Mouse (Mus musculus) MEL (cell line): ENCODE measurements at regions not wholly inside any gene's neighbourhood (a gene's known extent, or its start where the extent isn't known, plus 50 kb on each side); places are given as distances from the start of the nearest gene placed in this dataset.

Source experiments
- DNase-seq: peaks from one replicate; pipeline ENCODE4 v3.0.0; 2011; ENCODE audit warnings: low read depth, low spot score
- H3K27ac ChIP-seq: 2 replicates; pipeline ENCODE4 v1.5.1; 2012; ENCODE audit warnings: low read depth, mild to moderate bottlenecking, control low read depth, low read length, moderate library complexity; ENCODE audit not compliant: control insufficient read depth
- H3K27me3 ChIP-seq, 2 experiments: fragments of 150-350 bp in 1 of 2; sonication (generic) in 1 of 2; 2 replicates each; pipeline ENCODE4 v1.6.1; 2012; ENCODE audit warnings: low read length in 2 of 2, mild to moderate bottlenecking in 2 of 2, improper control_type of control experiment in 1 of 2, moderate library complexity in 1 of 2; ENCODE audit not compliant: insufficient read depth in 2 of 2, control insufficient read depth in 1 of 2
- H3K36me3 ChIP-seq, 2 experiments: 2 replicates each; pipeline ENCODE4 v1.6.1; 2012 to 2014; ENCODE audit warnings: low read length in 2 of 2, improper control_type of control experiment in 1 of 2, inconsistent platforms in 1 of 2, mild to moderate bottlenecking in 1 of 2; ENCODE audit not compliant: insufficient read depth in 2 of 2, control insufficient read depth in 1 of 2
- H3K4me1 ChIP-seq, 2 experiments: fragments of 150-350 bp in 1 of 2; sonication (generic) in 1 of 2; 2 replicates each; pipeline ENCODE4 v1.6.1; 2012; ENCODE audit warnings: low read length in 2 of 2, improper control_type of control experiment in 1 of 2, mild to moderate bottlenecking in 1 of 2; ENCODE audit not compliant: insufficient read depth in 2 of 2, control insufficient read depth in 1 of 2
- H3K4me3 ChIP-seq, 2 experiments: fragments of 150-350 bp in 1 of 2; sonication (generic) in 1 of 2; 2 replicates each; pipeline ENCODE4 v1.5.1; 2012; ENCODE audit warnings: low read depth in 2 of 2, low read length in 2 of 2, mild to moderate bottlenecking in 2 of 2, moderate library complexity in 2 of 2, control low read depth in 1 of 2, improper control_type of control experiment in 1 of 2; ENCODE audit not compliant: control insufficient read depth in 1 of 2, insufficient read depth in 1 of 2
- H3K79me2 ChIP-seq: 2 replicates; pipeline ENCODE4 v1.6.1; 2012; ENCODE audit warnings: mild to moderate bottlenecking, low read length, moderate library complexity; ENCODE audit not compliant: control insufficient read depth, poor library complexity, insufficient read depth
- H3K9ac ChIP-seq: 2 replicates; pipeline ENCODE4 v1.6.1; 2012; ENCODE audit warnings: low read depth, mild to moderate bottlenecking, control low read depth, low read length, moderate library complexity; ENCODE audit not compliant: control insufficient read depth, poor library complexity, severe bottlenecking
- H3K9me3 ChIP-seq: fragments of 150-350 bp; sonication (generic); replicated peaks from 2 replicates; pipeline ENCODE4 v1.6.1; 2012; ENCODE audit warnings: mild to moderate bottlenecking, low read length, improper control_type of control experiment, moderate library complexity; ENCODE audit not compliant: insufficient read depth
- CHD1 ChIP-seq: IDR thresholded peaks from 2 replicates; pipeline ENCODE4 v1.6.1; 2012; ENCODE audit warnings: low read depth, mild to moderate bottlenecking, inconsistent platforms, low read length, improper control_type of control experiment
- ELF1 ChIP-seq: IDR thresholded peaks from 2 replicates; pipeline ENCODE4 v1.6.1; 2014; ENCODE audit warnings: low read depth, mild to moderate bottlenecking, inconsistent platforms, low read length, improper control_type of control experiment, moderate library complexity
- EP300 ChIP-seq, 2 experiments: IDR thresholded peaks; 2 replicates each; pipeline ENCODE4 v1.6.1; 2011; ENCODE audit warnings: improper control_type of control experiment in 2 of 2, low read length in 2 of 2, low read depth in 1 of 2, mild to moderate bottlenecking in 1 of 2
- GABPA ChIP-seq: IDR thresholded peaks from 2 replicates; pipeline ENCODE4 v1.6.1; 2012; ENCODE audit warnings: low read depth, mild to moderate bottlenecking, inconsistent platforms, low read length, improper control_type of control experiment, moderate library complexity
- HCFC1 ChIP-seq: IDR thresholded peaks from 2 replicates; pipeline ENCODE4 v1.6.1; 2012; ENCODE audit warnings: low read depth, mild to moderate bottlenecking, inconsistent platforms, low read length, improper control_type of control experiment, moderate library complexity
- MAX ChIP-seq: IDR thresholded peaks from 2 replicates; pipeline ENCODE4 v1.6.1; 2011; ENCODE audit warnings: low read length, improper control_type of control experiment
- MYB ChIP-seq: IDR thresholded peaks from 2 replicates; pipeline ENCODE4 v1.6.1; 2011; ENCODE audit warnings: mild to moderate bottlenecking, low read depth, low read length, improper control_type of control experiment
- NELFE ChIP-seq: IDR thresholded peaks from 2 replicates; pipeline ENCODE4 v1.6.1; 2011; ENCODE audit warnings: low read depth, low read length, improper control_type of control experiment
- NRF1 ChIP-seq: IDR thresholded peaks from 2 replicates; pipeline ENCODE4 v1.6.1; 2014; ENCODE audit warnings: low read depth, mild to moderate bottlenecking, inconsistent platforms, low read length, improper control_type of control experiment, moderate library complexity; ENCODE audit not compliant: poor library complexity, insufficient read depth, severe bottlenecking
- POLR2AphosphoS2 ChIP-seq: IDR thresholded peaks from 2 replicates; pipeline ENCODE4 v1.6.1; 2011; ENCODE audit warnings: low read length, improper control_type of control experiment
- RAD21 ChIP-seq: IDR thresholded peaks from 2 replicates; pipeline ENCODE4 v1.6.1; 2011; ENCODE audit warnings: mild to moderate bottlenecking, low read depth, low read length, improper control_type of control experiment
- SIN3A ChIP-seq: IDR thresholded peaks from 2 replicates; pipeline ENCODE4 v1.6.1; 2012; ENCODE audit warnings: low read length, improper control_type of control experiment, inconsistent platforms
- SMC3 ChIP-seq: IDR thresholded peaks from 2 replicates; pipeline ENCODE4 v1.6.1; 2011; ENCODE audit warnings: low read depth, low read length, improper control_type of control experiment
- TCF12 ChIP-seq: IDR thresholded peaks from 2 replicates; pipeline ENCODE4 v1.6.1; 2014; ENCODE audit warnings: low read depth, mild to moderate bottlenecking, inconsistent platforms, low read length, improper control_type of control experiment, moderate library complexity
- UBTF ChIP-seq: IDR thresholded peaks from 2 replicates; pipeline ENCODE4 v1.6.1; 2012; ENCODE audit warnings: low read depth, mild to moderate bottlenecking, inconsistent platforms, low read length, improper control_type of control experiment, moderate library complexity, borderline replicate concordance; ENCODE audit not compliant: insufficient read depth
- USF1 ChIP-seq: IDR thresholded peaks from 2 replicates; pipeline ENCODE4 v1.6.1; 2014; ENCODE audit warnings: low read depth, mild to moderate bottlenecking, inconsistent platforms, low read length, improper control_type of control experiment, moderate library complexity
- USF2 ChIP-seq, 2 experiments: IDR thresholded peaks; 2 replicates each; pipeline ENCODE4 v1.6.1; 2011 to 2012; ENCODE audit warnings: improper control_type of control experiment in 2 of 2, low read length in 2 of 2, borderline replicate concordance in 1 of 2, inconsistent platforms in 1 of 2, low read depth in 1 of 2, mild to moderate bottlenecking in 1 of 2; ENCODE audit not compliant: insufficient read depth in 1 of 2
- ZKSCAN1 ChIP-seq: IDR thresholded peaks from 2 replicates; pipeline ENCODE4 v1.6.1; 2012; ENCODE audit warnings: low read depth, mild to moderate bottlenecking, inconsistent platforms, low read length, improper control_type of control experiment, moderate library complexity
- ZMIZ1 ChIP-seq: IDR thresholded peaks from 2 replicates; pipeline ENCODE4 v1.6.1; 2012; ENCODE audit warnings: low read depth, mild to moderate bottlenecking, inconsistent platforms, low read length, improper control_type of control experiment, moderate library complexity
- ZNF384 ChIP-seq: IDR thresholded peaks from 2 replicates; pipeline ENCODE4 v1.6.1; 2012; ENCODE audit warnings: low read depth, mild to moderate bottlenecking, inconsistent platforms, low read length, improper control_type of control experiment

GRCm38 (mm10) chr2:57672007-57672643 lies 325.6 kb upstream of the Galnt5 start:
- no peak overlapping the region for H3K9ac ChIP-seq
- no peaks in the 10 kb centered on the region for H3K79me2 ChIP-seq
- H3K36me3 ChIP-seq, result no peaks in the 10 kb centered on the region
- no peak overlapping the region for H3K27ac ChIP-seq
- H3K27me3 ChIP-seq, result no peaks in the 10 kb centered on the region
- TF ChIP-seq TCF12, result no peak
- no peak for TF ChIP-seq USF2 (IDR thresholded peaks at IDR 0.05; ENCODE audit: borderline replicate concordance in 1 of 2, insufficient read depth in 1 of 2, low read depth in 1 of 2, low read length in 2 of 2)
- TF ChIP-seq SIN3A, result no peak
- TF ChIP-seq MYB, result no peak
- no peak for TF ChIP-seq NELFE
- no peak for TF ChIP-seq EP300 (IDR thresholded peaks at IDR 0.05; ENCODE audit: low read depth in 1 of 2, low read length in 2 of 2)
- no peak for TF ChIP-seq RAD21
- no peak for TF ChIP-seq MAX
- no peak for TF ChIP-seq UBTF
- no peak for TF ChIP-seq NRF1
- TF ChIP-seq ZNF384, result no peak
- TF ChIP-seq USF1, result no peak
- no peak for TF ChIP-seq CHD1
- no peak for TF ChIP-seq HCFC1
- TF ChIP-seq POLR2AphosphoS2, result no peak
- TF ChIP-seq SMC3, result no peak
- no peak for TF ChIP-seq ELF1
- TF ChIP-seq ZKSCAN1, result no peak
- TF ChIP-seq GABPA, result no peak
- no peak overlapping the region for H3K4me3 ChIP-seq
- DNase-seq, result no peak
- H3K9me3 ChIP-seq, result no peaks in the 10 kb centered on the region
- H3K4me1 ChIP-seq, result no peaks in the 10 kb centered on the region

GRCm38 (mm10) chr2:57689877-57690276 lies 307.8 kb upstream of the Galnt5 start:
- no peaks in the 10 kb centered on the region for H3K9me3 ChIP-seq
- H3K79me2 ChIP-seq, result no peaks in the 10 kb centered on the region
- TF ChIP-seq TCF12, result no peak
- no peak for TF ChIP-seq USF2 (IDR thresholded peaks at IDR 0.05; ENCODE audit: borderline replicate concordance in 1 of 2, insufficient read depth in 1 of 2, low read depth in 1 of 2, low read length in 2 of 2)
- no peak for TF ChIP-seq ZMIZ1
- TF ChIP-seq GABPA, result no peak
- no peaks in the 10 kb centered on the region for H3K4me1 ChIP-seq
- H3K4me3 ChIP-seq, result no peak overlapping the region
- no peaks in the 10 kb centered on the region for H3K36me3 ChIP-seq
- H3K27ac ChIP-seq, result no peak overlapping the region
- no peaks in the 10 kb centered on the region for H3K27me3 ChIP-seq
- no peak for DNase-seq
- H3K9ac ChIP-seq, result no peak overlapping the region
